Mouse (Mus musculus): Measurements from ENCODE around the gene Pdia3. TPM values are rescaled to one million over a fixed set of nuclear protein-coding genes. Genes with fewer than 3 reads are reported as not detected.
A peak's percentile ranks its signal among the peaks of the same experiment; 100 is the strongest.
"Not testable (repeated sequence)": the region's sequence is repeated elsewhere in the genome, so short reads cannot be mapped to it uniquely, and the experiment has no call there.

Pdia3 gene
- 166 and 331 TPM in 2 replicates for polyA plus RNA-seq (2012; ENCODE audit: insufficient read depth, insufficient read length, low replicate concordance, missing spikeins)

DNA sequence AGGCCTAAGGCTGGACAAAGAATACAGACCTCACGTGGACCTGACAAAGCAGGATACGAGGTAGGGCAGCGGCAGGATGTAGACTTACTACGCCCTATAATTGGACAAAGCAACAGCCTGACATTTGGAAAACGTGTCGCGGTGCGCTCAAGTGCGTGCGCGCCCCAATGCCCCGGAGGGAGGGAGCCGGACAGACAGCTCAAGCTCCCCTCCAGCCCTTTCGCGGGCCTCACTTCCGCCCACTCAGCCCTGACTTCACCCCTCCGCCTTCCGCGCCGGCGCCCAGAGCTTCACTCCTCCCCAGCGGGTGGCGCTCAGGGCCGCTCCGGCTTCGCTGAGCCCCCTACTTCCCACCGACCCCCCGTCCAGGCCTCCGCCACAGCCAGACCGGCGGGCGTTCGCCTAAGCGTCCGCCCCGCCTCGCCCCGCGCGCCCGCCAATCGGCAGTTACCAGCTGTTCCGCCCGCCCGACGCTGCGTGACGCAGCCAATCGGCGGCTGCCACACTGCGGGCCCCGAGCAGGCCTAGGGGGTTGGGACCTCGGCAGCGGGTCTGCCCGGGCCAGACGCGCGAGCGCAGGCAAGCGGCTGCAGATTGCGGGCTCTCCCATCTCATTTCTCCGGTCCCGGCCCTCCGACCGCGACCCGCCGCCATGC lies at the start of gene Pdia3, which contains the start of gene Catsper2:
Gene Pdia3, plus strand, starts transcription at position 389 of the 656 bp plus-strand sequence.
Gene Catsper2, minus strand, starts transcription at position 406 of the 656 bp plus-strand sequence.
- WGBS = under 1% methylated on average over 68 of the region's 68 CpGs
- Histone ChIP-seq H3K4me1 (ENCODE audit: control insufficient read depth, insufficient read depth, low read length) (0 out of 2 replicates have a peak, but pooled peaks cover 2% of the 10 kb centered on the region), H3K4me3 (ENCODE audit: insufficient read depth, low read depth, low read length) (peak within 1 kb of the TSS; percentile 99), H3K27ac (ENCODE audit: insufficient read depth, low read depth, low read length) (peak within 1 kb of the TSS; percentile 93)
- peak; percentile 96 for TF ChIP-seq POLR2A (IDR thresholded peaks at IDR 0.05; ENCODE audit: insufficient read depth, low read depth, low read length)
- no peak for TF ChIP-seq CTCF (IDR thresholded peaks at IDR 0.05; ENCODE audit: insufficient read depth, low read depth, low read length)

DNA sequence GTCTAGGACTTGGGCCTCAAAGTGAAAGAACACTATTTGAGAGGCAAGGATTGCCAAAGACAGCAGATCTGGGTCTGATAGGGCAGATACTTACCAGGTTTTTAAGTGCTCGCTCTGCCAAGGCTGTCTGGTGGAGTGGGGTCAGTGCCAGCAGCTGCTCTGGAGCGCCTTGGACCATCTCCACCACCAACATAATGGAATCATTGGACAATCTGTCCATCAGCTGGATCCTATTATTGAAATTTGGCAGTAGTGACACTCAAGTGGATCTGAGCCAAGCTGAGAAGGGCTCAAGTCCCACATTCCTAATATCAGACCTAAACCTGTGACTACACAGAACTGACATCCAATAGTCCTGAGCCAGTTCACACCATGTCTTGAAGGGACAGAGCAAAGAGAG lies 44.7 kb upstream of the Pdia3 start:
- Histone ChIP-seq H3K4me3 (ENCODE audit: insufficient read depth, low read depth, low read length) (no peak overlapping the region), H3K4me1 (ENCODE audit: control insufficient read depth, insufficient read depth, low read length) (no peaks in the 10 kb centered on the region), H3K27ac (ENCODE audit: insufficient read depth, low read depth, low read length) (no peak overlapping the region)
- TF ChIP-seq CTCF (IDR thresholded peaks at IDR 0.05; ENCODE audit: insufficient read depth, low read depth, low read length) (no peak), POLR2A (IDR thresholded peaks at IDR 0.05; ENCODE audit: insufficient read depth, low read depth, low read length) (no peak)
- WGBS = 54% methylated on average over 2 of the region's 2 CpGs

DNA sequence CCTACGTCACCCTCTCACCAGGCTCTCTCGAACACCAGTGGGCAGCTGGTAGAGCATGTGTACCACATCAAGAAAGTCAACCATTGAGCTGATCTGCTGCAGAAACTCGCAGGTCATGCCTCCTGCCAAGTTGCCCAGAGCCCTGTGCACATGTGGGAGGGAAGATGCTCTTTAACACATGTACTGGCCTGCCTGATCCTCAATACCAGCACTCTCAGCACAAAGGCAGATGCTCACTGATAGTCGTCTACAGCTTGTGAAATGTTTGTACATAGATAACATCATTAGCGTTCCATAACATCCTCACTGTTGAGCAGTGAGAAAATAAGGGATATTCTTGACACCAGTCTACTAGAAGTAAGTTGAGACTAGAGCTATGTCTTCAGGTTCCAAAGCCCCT lies 42.7 kb upstream of the Pdia3 start:
- no peak overlapping the region for H3K4me3 ChIP-seq (ENCODE audit: insufficient read depth, low read depth, low read length)
- H3K4me1 ChIP-seq (ENCODE audit: control insufficient read depth, insufficient read depth, low read length) = no peaks in the 10 kb centered on the region
- WGBS = 87% methylated on average over 5 of the region's 5 CpGs
- no peak for TF ChIP-seq POLR2A (IDR thresholded peaks at IDR 0.05; ENCODE audit: insufficient read depth, low read depth, low read length)
- TF ChIP-seq CTCF (IDR thresholded peaks at IDR 0.05; ENCODE audit: insufficient read depth, low read depth, low read length) = no peak
- no peak overlapping the region for H3K27ac ChIP-seq (ENCODE audit: insufficient read depth, low read depth, low read length)

- 85% methylated on average over 3 of the region's 3 CpGs for WGBS
- no peak overlapping the region for H3K27ac ChIP-seq (ENCODE audit: insufficient read depth, low read depth, low read length)
- no peak for TF ChIP-seq POLR2A (IDR thresholded peaks at IDR 0.05; ENCODE audit: insufficient read depth, low read depth, low read length)
- TF ChIP-seq CTCF (IDR thresholded peaks at IDR 0.05; ENCODE audit: insufficient read depth, low read depth, low read length) = no peak
- no peaks in the 10 kb centered on the region for H3K4me1 ChIP-seq (ENCODE audit: control insufficient read depth, insufficient read depth, low read length)
- H3K4me3 ChIP-seq (ENCODE audit: insufficient read depth, low read depth, low read length) = no peak overlapping the region
Observed at GRCm38 (mm10) chr2:121372266-121372665, 41.3 kb upstream of the Pdia3 start.

DNA sequence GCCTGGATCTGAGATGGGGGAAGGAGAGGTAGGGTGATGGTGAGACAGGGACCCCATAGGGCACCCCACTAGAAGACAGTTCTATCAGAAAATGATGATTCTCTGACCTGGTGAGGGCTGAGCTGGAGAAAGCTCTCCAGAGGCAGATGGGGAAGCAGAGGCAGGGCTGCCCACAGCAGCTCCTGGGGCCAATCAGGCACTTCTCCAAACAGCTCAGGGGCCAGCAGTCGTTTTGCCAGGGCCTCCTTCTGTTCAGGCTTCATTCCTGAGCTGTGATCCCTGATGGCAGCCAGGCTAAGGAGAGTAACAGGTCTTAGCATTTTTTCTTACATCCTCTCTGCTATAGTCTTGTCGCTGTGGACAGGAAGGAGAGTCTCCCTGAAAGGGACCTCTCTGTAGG lies 38.8 kb upstream of the Pdia3 start:
- TF ChIP-seq CTCF (IDR thresholded peaks at IDR 0.05; ENCODE audit: insufficient read depth, low read depth, low read length) = no peak
- TF ChIP-seq POLR2A (IDR thresholded peaks at IDR 0.05; ENCODE audit: insufficient read depth, low read depth, low read length) = no peak
- H3K4me3 ChIP-seq (ENCODE audit: insufficient read depth, low read depth, low read length) = no peak overlapping the region
- H3K27ac ChIP-seq (ENCODE audit: insufficient read depth, low read depth, low read length) = no peak overlapping the region
- H3K4me1 ChIP-seq (ENCODE audit: control insufficient read depth, insufficient read depth, low read length) = no peaks in the 10 kb centered on the region
- WGBS = 65% methylated on average over 2 of the region's 2 CpGs

GRCm38 (mm10) chr2:121386961-121387575 lies 26.5 kb upstream of the Pdia3 start, which contains the start of gene Strc:
Gene Strc, minus strand, starts transcription at chr2:121387168.
- H3K4me3 ChIP-seq (ENCODE audit: insufficient read depth, low read depth, low read length); H3K27ac ChIP-seq (ENCODE audit: insufficient read depth, low read depth, low read length); H3K4me1 ChIP-seq (ENCODE audit: control insufficient read depth, insufficient read depth, low read length): not testable (repeated sequence)
- WGBS = 91% methylated on average over 16 of the region's 17 CpGs

- no peak overlapping the region for H3K27ac ChIP-seq (ENCODE audit: insufficient read depth, low read depth, low read length)
- TF ChIP-seq CTCF (IDR thresholded peaks at IDR 0.05; ENCODE audit: insufficient read depth, low read depth, low read length) (no peak), POLR2A (IDR thresholded peaks at IDR 0.05; ENCODE audit: insufficient read depth, low read depth, low read length) (no peak)
- 13% methylated on average over 8 of the region's 8 CpGs for WGBS
- no peak overlapping the region for H3K4me3 ChIP-seq (ENCODE audit: insufficient read depth, low read depth, low read length)
- no peaks in the 10 kb centered on the region for H3K4me1 ChIP-seq (ENCODE audit: control insufficient read depth, insufficient read depth, low read length)
Observed at GRCm38 (mm10) chr2:121396624-121397023, 17.0 kb upstream of the Pdia3 start.

GRCm38 (mm10) chr2:121403296-121403695 lies 10.3 kb upstream of the Pdia3 start:
- Histone ChIP-seq H3K4me3 (ENCODE audit: insufficient read depth, low read depth, low read length) (no peak overlapping the region), H3K27ac (ENCODE audit: insufficient read depth, low read depth, low read length) (no peak overlapping the region), H3K4me1 (ENCODE audit: control insufficient read depth, insufficient read depth, low read length) (no peaks in the 10 kb centered on the region)
- no peak for TF ChIP-seq CTCF (IDR thresholded peaks at IDR 0.05; ENCODE audit: insufficient read depth, low read depth, low read length)
- TF ChIP-seq POLR2A (IDR thresholded peaks at IDR 0.05; ENCODE audit: insufficient read depth, low read depth, low read length) = no peak

DNA sequence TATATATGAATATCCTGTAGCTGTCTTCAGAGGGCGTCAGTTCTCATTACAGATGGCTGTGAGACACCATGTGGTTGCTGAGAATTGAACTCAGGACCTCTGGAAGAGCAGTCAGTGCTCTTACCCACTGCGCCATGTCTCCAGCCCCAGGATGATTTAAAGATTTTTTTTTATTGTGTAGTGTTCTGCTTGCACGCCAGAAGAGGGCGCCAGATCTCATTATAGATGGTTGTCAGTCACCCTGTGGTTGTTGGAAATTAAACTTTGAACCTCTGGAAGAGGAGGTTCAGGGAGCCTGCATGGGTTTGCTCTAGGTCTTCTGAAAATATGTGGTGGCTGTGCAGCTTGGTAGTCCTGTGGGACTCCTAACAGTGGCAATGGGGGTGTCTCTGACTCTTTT lies 5.4 kb upstream of the Pdia3 start:
- no peaks in the 10 kb centered on the region for H3K4me1 ChIP-seq (ENCODE audit: control insufficient read depth, insufficient read depth, low read length)
- 37% methylated on average over 4 of the region's 4 CpGs for WGBS

More for the DNA sequence above, 5.4 kb upstream of the Pdia3 start:
- Histone ChIP-seq H3K27ac (ENCODE audit: insufficient read depth, low read depth, low read length) (no peak overlapping the region), H3K4me3 (ENCODE audit: insufficient read depth, low read depth, low read length) (no peak overlapping the region)
- TF ChIP-seq CTCF (IDR thresholded peaks at IDR 0.05; ENCODE audit: insufficient read depth, low read depth, low read length) = no peak
- TF ChIP-seq POLR2A (IDR thresholded peaks at IDR 0.05; ENCODE audit: insufficient read depth, low read depth, low read length) = no peak
